Mouse (Mus musculus): ENCODE measurements around the gene Nmi. TPM values are rescaled to one million over a fixed set of nuclear protein-coding genes. Genes with fewer than 3 reads are reported as not detected.

Gene Nmi
- polyA plus RNA-seq, 1 experiment from 2014 or later = 86.7 TPM

DNA sequence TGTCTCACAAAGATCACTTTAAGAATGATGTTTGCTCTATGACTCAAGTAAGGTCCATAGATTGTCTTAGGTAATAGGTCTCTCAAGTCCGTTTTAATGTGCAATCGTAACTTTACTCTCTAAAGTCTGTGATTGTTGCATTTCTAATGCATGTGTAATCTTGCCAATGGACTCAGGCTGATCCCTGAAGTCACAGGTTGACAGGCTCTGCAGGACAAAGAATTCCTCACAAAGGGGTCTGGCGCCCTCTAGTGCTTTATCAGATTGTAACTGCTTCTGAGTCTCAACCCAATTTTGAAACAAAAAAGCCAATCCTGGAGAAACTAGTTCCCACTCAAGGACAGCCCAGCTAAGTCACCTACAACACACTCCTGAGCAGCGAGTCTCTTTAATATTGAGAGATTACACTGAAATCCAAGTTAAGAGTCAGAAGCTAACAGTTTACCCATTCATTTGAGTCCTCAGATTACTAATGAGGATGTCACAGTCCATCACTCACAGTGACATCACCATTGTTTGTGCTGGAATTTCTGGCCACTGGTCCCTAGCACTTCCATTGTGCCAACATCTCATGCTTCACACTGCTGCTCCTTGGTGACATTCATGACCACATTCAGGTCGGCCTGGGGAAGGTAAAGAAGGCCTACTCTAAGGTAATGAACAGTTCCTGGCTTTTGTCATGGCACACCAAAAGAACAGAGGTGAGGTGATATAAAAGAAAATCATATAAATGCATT lies 58.2 kb downstream of the Nmi start:
- Histone ChIP-seq H3K27ac (ENCODE audit: low read depth, low read length) (no peak overlapping the region), H3K4me3 (ENCODE audit: low read depth, low read length) (no peak overlapping the region), H3K4me1 (replicated peaks; ENCODE audit: control insufficient read depth, insufficient read depth, low read length) (no peaks in the 10 kb centered on the region), H3K9me3 (ENCODE audit: control insufficient read depth) (no peaks in the 10 kb centered on the region), H3K9ac (ENCODE audit: low read depth, low read length) (no peak overlapping the region), H3K36me3 (ENCODE audit: control insufficient read depth, insufficient read depth) (no peaks in the 10 kb centered on the region), H3K27me3 (replicated peaks; ENCODE audit: control insufficient read depth, insufficient read depth, low read length) (no peaks in the 10 kb centered on the region), H3K4me2 (replicated peaks; ENCODE audit: low read depth) (no peak overlapping the region)
- WGBS = 18% methylated on average over 5 of the region's 5 CpGs
- peak; percentile 92 for TF ChIP-seq CTCF (IDR thresholded peaks at IDR 0.05; ENCODE audit: low read depth)
- ATAC-seq = peak; percentile 68

- no peak for TF ChIP-seq CTCF (IDR thresholded peaks at IDR 0.05; ENCODE audit: low read depth)
- H3K36me3 ChIP-seq (ENCODE audit: control insufficient read depth, insufficient read depth) = no peaks in the 10 kb centered on the region
- no peaks in the 10 kb centered on the region for H3K4me1 ChIP-seq (replicated peaks; ENCODE audit: control insufficient read depth, insufficient read depth, low read length)
- no peaks in the 10 kb centered on the region for H3K27me3 ChIP-seq (replicated peaks; ENCODE audit: control insufficient read depth, insufficient read depth, low read length)
- no peak for ATAC-seq
- H3K9me3 ChIP-seq (ENCODE audit: control insufficient read depth) = no peaks in the 10 kb centered on the region
- no peak overlapping the region for H3K27ac ChIP-seq (ENCODE audit: low read depth, low read length)
- no peak overlapping the region for H3K4me3 ChIP-seq (ENCODE audit: low read depth, low read length)
- no peak overlapping the region for H3K9ac ChIP-seq (ENCODE audit: low read depth, low read length)
- WGBS = 56% methylated on average over 7 of the region's 7 CpGs
- no peak overlapping the region for H3K4me2 ChIP-seq (replicated peaks; ENCODE audit: low read depth)
These were observed 58.8 kb downstream of the Nmi start for GRCm38 (mm10) chr2:51914532-51914931.

DNA sequence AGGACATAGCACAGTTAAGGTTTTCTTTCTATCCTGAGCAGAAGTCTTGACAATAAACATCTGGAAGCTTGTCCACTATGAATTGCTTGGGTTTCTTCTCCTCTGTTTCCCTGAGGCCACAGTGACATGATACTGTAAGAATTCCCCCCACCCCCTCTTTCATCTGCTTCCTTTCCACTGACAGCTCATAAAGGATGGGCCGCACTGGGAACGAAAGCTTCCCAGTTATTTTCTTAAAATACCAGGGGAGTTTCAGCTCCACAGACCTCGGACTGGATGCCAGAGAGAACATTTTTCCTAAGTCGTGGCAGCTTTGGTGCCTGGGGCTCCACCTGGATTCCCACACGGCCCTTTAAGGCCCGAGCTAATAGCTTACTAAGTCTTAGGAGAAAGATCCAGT lies 60.6 kb downstream of the Nmi start:
- TF ChIP-seq CTCF (IDR thresholded peaks at IDR 0.05; ENCODE audit: low read depth) = no peak
- WGBS = 38% methylated on average over 6 of the region's 6 CpGs
- Histone ChIP-seq H3K36me3 (ENCODE audit: control insufficient read depth, insufficient read depth) (no peaks in the 10 kb centered on the region), H3K4me1 (replicated peaks; ENCODE audit: control insufficient read depth, insufficient read depth, low read length) (no peaks in the 10 kb centered on the region), H3K27me3 (replicated peaks; ENCODE audit: control insufficient read depth, insufficient read depth, low read length) (no peaks in the 10 kb centered on the region), H3K4me3 (ENCODE audit: low read depth, low read length) (no peak overlapping the region), H3K9ac (ENCODE audit: low read depth, low read length) (no peak overlapping the region), H3K4me2 (replicated peaks; ENCODE audit: low read depth) (no peak overlapping the region), H3K9me3 (ENCODE audit: control insufficient read depth) (no peaks in the 10 kb centered on the region), H3K27ac (ENCODE audit: low read depth, low read length) (no peak overlapping the region)
- no peak for ATAC-seq

DNA sequence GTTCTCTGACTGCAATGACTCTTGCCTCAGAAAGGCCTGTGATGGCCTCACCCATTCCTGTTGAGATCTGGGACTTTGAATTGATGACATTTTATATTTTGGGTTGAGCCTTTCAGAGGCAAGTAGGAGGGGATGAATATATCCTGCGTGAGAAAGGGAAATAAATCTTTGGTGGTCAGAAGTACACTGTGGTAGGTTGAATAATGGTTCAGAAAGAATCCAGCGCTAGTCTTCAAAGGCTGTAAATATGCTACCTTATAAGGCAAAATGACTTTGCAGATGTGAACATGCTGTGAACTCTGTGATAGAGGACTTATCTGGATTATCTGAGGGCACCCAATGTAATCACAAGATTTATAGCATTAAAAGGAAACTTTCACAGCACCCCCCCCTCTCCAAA lies 61.4 kb downstream of the Nmi start:
- H3K9ac ChIP-seq (ENCODE audit: low read depth, low read length) = no peak overlapping the region
- H3K4me2 ChIP-seq (replicated peaks; ENCODE audit: low read depth) = no peak overlapping the region
- H3K27ac ChIP-seq (ENCODE audit: low read depth, low read length) = no peak overlapping the region
- H3K36me3 ChIP-seq (ENCODE audit: control insufficient read depth, insufficient read depth) = no peaks in the 10 kb centered on the region
- no peaks in the 10 kb centered on the region for H3K4me1 ChIP-seq (replicated peaks; ENCODE audit: control insufficient read depth, insufficient read depth, low read length)
- no peak for TF ChIP-seq CTCF (IDR thresholded peaks at IDR 0.05; ENCODE audit: low read depth)
- H3K9me3 ChIP-seq (ENCODE audit: control insufficient read depth) = no peaks in the 10 kb centered on the region
- no peaks in the 10 kb centered on the region for H3K27me3 ChIP-seq (replicated peaks; ENCODE audit: control insufficient read depth, insufficient read depth, low read length)
- WGBS = 61% methylated on average over 2 of the region's 2 CpGs
- ATAC-seq = no peak
- H3K4me3 ChIP-seq (ENCODE audit: low read depth, low read length) = no peak overlapping the region

- Histone ChIP-seq H3K9ac (ENCODE audit: low read depth, low read length) (no peak overlapping the region), H3K4me2 (replicated peaks; ENCODE audit: low read depth) (no peak overlapping the region), H3K4me1 (replicated peaks; ENCODE audit: control insufficient read depth, insufficient read depth, low read length) (no peaks in the 10 kb centered on the region), H3K36me3 (ENCODE audit: control insufficient read depth, insufficient read depth) (no peaks in the 10 kb centered on the region), H3K9me3 (ENCODE audit: control insufficient read depth) (no peaks in the 10 kb centered on the region), H3K27ac (ENCODE audit: low read depth, low read length) (no peak overlapping the region), H3K4me3 (ENCODE audit: low read depth, low read length) (no peak overlapping the region), H3K27me3 (replicated peaks; ENCODE audit: control insufficient read depth, insufficient read depth, low read length) (no peaks in the 10 kb centered on the region)
- WGBS = 57% methylated on average over 4 of the region's 4 CpGs
- no peak for TF ChIP-seq CTCF (IDR thresholded peaks at IDR 0.05; ENCODE audit: low read depth)
- no peak for ATAC-seq
These were observed 65.7 kb downstream of the Nmi start for GRCm38 (mm10) chr2:51907538-51908110.

DNA sequence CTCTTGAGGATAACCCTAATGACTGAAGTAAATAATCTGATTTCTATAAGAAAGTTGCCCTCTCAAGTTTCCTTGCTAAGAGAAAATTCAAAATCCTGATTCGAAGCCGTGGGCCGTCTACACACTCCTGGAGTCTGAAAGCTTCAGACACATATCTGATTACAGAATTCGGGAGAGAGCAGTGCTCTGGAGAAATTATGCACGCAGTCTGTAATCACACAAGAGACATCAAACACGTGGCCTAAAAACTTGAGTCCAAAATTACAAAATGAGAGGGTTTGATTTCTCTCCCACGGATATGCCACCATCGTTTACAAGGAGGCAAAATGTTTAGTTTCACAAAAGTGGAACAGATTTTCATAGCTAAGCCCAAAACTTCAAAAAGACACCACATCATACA lies 67.7 kb downstream of the Nmi start:
- Histone ChIP-seq H3K4me1 (replicated peaks; ENCODE audit: control insufficient read depth, insufficient read depth, low read length) (no peaks in the 10 kb centered on the region), H3K4me2 (replicated peaks; ENCODE audit: low read depth) (no peak overlapping the region), H3K9me3 (ENCODE audit: control insufficient read depth) (no peaks in the 10 kb centered on the region), H3K27me3 (replicated peaks; ENCODE audit: control insufficient read depth, insufficient read depth, low read length) (no peaks in the 10 kb centered on the region), H3K4me3 (ENCODE audit: low read depth, low read length) (no peak overlapping the region), H3K27ac (ENCODE audit: low read depth, low read length) (no peak overlapping the region), H3K36me3 (ENCODE audit: control insufficient read depth, insufficient read depth) (no peaks in the 10 kb centered on the region), H3K9ac (ENCODE audit: low read depth, low read length) (no peak overlapping the region)
- ATAC-seq = no peak
- no peak for TF ChIP-seq CTCF (IDR thresholded peaks at IDR 0.05; ENCODE audit: low read depth)
- whole genome bisulfite sequencing = 74% methylated on average over 8 of the region's 8 CpGs

Other genes with a start within 250 kb of the Nmi start
- gene Rbm43, start 38.3 kb downstream of the Nmi start, polyA plus RNA-seq (2015; fragmentation: Nextera tagmentation; extraction: Ambion mirVana) = 5.1 and 5.5 TPM in 2 replicates
- 1.7 and 2.4 TPM in 2 replicates for gene Tnfaip6, start 64.5 kb upstream of the Nmi start, polyA plus RNA-seq (2015; fragmentation: Nextera tagmentation; extraction: Ambion mirVana)
- 9.3 and 13.3 TPM in 2 replicates for gene Rif1, start 99.3 kb upstream of the Nmi start, polyA plus RNA-seq (2015; fragmentation: Nextera tagmentation; extraction: Ambion mirVana)

Data from intestine, postnatal 0 days (tissue).